Mouse (Mus musculus) heart, postnatal 10 days (tissue): Measurements from ENCODE around the gene Prtn3. TPM values are rescaled to one million over a fixed set of nuclear protein-coding genes. Genes with fewer than 3 reads are reported as not detected.

Experiments
- DNase-seq, 2 experiments: peaks; one replicate each; pipeline ENCODE4 v3.0.0; 2021
- intact Hi-C: fragments of 180-260 bp; cut with DNase I; formaldehyde crosslinking; loops from one replicate; pipeline ENCODE4 v1.15.1; 2025
- total RNA-seq, 2 experiments: library from RNA; stranded (reverse); gene quantifications; 2 replicates each; pipeline ENCODE4 v1.2.3; 2021

The Prtn3 gene
- under 1 TPM in 1 of 2 experiments, not detected in 1; 0.55 TPM for total RNA-seq

DNA sequence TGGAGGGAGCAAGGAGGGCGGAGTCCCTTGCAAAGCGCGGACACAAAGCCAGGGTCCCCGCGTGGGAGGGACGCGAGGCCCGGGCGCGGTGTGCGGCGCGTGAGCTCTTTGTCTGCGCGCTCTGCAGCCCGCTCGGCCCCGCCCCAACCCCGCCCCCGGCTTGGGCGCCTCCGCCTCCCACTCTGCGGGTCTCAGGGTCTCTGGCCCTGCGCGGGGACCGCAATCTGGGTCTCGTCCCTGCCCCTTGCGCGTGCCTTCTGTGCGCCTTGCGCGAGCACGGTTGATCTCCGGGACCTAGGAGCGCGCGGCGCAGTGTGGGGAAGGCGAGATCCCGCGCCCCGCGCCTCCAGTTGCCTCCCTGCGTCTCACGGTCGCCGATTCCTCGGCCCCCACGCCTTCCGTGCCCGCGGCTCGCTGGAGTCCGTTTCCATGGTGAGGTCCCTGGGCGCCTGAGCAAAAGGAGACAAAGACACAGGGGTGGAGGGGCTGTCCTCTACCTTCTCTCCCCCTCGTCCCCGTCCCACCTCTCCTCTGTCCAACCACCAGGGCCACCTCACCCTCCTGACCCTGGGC, at the start of gene Prtn3, which contains the start of gene Plppr3:
Gene Prtn3, plus strand, starts transcription at position 187 of the 573 bp plus-strand sequence.
Gene Plppr3, minus strand, starts transcription at position 345 of the 573 bp plus-strand sequence.
- DNase-seq, result no peak
- intact Hi-C loops, result no loop called here

DNA sequence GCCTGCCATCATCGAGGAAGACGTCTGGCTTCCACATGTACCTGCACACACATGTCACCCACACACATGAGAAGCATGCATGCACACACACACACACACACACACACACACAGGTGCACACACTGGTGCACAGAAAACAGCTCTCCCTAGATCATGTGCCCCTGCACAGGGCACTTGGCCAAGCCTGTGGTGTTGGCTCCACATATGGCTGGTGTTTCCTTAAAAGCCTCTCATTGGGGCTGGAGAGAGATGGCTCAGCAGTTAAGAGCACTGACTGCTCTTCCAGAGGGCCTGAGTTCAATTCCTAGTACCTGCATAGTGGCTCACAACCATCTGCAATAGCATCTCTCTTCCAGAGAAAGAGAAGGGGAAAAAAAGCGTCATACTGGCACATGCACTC, 42.7 kb upstream of the Prtn3 start:
- intact Hi-C loops, result loop anchor here (5.0 kb wide), 1 partner anchor 36 kb away; no protein-coding TSS in a partner anchor
- no peak for DNase-seq

DNA sequence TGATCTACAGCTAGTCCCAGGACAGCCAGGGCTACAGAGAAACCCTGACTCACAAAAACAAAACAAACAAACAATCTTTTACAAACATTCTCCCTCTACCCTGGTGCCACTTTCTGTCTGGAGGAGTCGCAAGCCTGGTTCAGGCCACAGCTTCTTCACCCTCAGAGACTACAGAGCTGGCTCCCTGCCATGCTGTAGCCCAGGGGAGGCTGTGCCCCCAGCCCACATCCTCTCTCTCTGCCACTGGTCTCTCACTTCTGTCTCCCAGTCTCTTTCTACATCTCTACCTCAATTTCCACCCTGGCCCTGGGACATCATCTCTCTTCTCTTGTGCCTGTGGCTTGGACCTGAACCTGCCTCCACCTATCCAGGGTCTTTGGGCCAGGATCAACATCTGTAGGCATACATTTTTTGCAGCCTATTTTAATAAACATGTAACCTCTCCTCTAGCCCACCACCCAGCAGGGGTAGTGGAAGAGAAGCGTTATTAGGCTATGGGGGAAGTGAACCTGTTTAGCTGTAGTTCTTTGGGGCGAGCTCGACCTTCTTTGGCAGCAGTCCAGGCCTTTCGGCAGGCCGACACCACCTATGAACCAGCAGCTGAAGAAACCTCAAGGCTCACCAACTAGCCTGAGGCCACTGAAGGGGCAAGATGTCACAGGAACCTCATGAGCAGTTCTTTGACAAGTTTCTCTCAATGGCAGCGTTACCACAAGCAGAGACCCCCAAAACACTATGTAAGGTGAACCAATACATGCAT, 42.1 kb upstream of the Prtn3 start:
- intact Hi-C loops, result loop anchor here (5.0 kb wide), 1 partner anchor 35 kb away; no protein-coding TSS in a partner anchor
- no peak for DNase-seq

DNA sequence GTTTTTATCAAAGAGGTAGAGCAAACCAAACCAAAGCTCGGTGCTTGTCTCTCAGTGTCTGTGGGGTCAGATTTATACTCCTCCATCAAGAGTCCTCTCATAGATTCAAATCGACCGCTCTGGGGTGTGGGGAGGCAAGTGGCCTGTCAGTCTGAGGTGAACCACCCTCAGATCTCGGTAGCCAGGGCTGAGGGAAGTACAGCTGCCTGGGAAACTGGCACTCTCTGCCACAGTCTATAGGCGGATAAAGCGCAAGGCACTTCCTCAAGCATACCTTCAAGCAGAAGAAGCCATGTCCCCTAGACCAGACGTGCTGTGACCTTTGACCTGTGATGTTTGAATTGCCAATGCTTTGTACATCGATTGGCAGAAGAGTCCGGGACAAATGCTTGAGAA, 41.5 kb upstream of the Prtn3 start:
- intact Hi-C loops, result loop anchor here (5.0 kb wide), 1 partner anchor 35 kb away; no protein-coding TSS in a partner anchor
- DNase-seq, result no peak

DNA sequence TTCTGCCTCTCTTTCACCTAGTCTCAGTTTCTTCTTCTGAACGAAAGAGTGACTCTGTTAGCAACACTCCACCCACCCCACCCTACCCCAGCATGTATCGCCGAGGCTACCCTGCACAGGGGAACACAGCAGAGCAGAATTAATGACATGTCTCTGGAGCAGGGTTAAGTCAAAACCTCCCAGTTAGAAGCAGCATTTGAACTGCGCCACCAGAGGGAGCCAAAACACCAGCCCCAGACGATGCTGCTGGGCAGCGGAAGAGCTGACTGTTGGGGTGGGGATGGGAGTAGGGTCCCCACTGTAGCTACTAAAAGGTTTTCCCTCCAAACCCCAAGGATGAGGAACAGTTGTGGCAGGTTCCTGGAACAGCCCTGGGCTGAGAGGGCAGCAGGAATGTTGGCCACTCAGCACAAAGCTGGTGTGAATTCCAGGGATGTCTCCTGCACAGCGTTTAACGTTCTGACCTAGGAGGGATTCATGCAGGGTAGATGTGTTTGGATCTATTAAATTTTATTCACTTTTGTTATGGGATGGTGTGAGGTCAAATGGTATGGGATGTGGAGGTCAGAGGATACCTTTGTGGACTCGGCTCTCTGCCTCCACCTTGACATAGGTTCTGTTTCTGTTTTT, 39.4 kb upstream of the Prtn3 start:
- peak; percentile 81 to 88 for DNase-seq
- intact Hi-C loops, result loop anchor here (1.0 to 5.0 kb wide), 4 partner anchors 32 to 124 kb away; no protein-coding TSS in a partner anchor

DNA sequence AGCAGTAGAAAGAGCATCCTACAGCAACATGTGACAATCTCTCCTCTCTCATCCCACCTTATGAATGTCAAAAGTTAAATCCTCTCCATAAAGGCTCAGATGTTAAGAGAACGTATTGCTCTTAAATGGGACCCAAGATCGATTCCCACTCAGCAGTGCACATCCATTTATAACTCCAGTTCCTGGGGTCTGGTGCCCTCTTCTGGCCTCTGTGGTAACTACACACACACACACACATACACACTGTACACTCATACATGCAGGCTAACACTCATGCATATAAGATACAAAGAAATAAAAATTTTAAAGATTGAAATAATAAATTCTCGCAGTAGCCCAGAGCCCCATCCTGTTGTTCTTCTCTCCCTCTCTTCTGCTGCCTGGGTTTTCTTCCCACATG, 37.4 kb upstream of the Prtn3 start:
- intact Hi-C loops, result loop anchor here (5.0 kb wide), 1 partner anchor 45 kb away; no protein-coding TSS in a partner anchor
- DNase-seq, result no peak

DNA sequence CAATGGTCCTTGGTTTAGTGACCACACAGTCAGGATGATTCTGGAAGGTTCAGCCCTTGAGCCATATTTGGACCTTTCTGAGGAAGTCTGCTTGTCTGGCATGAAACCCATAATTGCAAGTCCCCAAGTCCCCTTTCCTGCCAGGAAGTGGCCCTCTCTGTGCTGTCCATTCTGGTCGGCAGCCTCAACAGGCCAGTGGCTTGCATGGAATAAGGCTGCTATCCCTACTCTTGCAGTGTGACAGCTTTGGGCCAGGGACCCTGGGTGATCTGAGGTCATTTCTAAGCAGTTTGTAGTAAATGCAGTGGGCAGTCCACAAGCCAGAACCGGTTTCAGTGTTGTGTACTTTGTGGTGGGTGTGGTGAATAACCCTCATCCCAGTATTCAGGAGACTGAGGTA, 36.1 kb upstream of the Prtn3 start:
- intact Hi-C loops, result loop anchor here (5.0 kb wide), 1 partner anchor 44 kb away; no protein-coding TSS in a partner anchor
- DNase-seq, result no peak

DNA sequence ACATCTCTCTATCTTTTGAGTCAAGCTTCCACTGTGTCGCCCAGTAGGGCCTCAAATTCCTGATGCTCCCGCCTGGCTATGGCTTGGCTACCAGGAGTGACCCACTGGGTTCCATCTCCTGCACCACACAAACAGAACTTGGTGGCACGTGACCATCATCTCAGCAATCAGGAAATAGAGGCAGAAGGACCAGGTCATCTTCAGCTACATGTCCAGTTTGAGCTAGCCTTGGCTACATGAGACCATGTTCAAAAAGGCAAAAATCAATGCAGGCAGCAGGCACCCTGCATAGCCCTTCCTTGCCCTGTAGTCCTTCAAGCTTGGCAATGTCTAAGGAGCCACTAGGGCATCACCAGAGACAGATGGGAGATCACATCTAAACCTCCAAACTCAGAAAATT, 34.2 kb upstream of the Prtn3 start:
- DNase-seq, result no peak
- intact Hi-C loops, result no loop called here

DNA sequence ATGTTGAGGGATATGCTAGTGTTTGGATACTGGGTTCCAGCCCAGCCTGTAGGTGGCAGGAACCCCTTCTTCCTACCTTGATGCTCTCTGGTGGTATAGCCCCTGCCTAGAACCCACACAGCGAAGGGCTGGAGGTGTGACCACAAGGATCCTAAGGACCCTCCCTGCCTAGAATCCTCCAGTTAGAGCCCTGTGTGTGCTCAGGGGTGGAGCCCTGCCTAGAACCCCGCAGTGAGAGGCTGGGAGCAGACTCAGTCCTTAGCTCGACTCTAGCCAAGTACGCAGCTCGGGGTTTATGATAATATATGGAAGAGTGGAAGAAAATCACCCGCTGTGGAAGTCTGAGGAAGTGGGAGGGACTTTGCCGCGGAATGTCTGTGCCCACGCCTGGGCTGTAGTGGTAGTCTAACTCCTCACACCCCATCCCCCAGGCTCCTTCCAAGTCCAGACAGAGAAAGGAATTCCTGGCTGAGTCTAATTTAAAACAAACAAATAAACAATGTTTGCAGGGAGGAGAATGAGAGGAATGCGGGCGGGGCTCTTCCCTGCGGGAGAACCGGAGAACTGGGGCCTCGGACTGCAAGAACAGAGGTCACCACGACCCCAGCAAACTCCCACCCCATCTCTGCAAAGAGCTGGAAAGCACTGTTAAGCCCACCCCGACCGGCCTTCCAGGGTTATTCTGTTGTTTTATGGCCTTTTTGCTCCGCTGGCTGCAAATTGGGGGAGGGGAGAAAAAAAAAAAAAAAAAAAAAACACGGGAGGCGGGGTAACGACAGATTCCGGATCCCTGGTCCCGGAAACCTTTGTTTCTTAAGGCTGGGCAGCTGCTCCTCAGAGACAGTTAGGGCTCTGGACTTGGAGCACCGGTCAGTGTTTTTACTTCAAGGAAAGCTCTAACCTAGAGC, 33.4 kb upstream of the Prtn3 start:
- peak; percentile 75 to 81 for DNase-seq
- intact Hi-C loops, result loop anchor here (1.0 kb wide), 1 partner anchor 12 kb away; no protein-coding TSS in a partner anchor

DNA sequence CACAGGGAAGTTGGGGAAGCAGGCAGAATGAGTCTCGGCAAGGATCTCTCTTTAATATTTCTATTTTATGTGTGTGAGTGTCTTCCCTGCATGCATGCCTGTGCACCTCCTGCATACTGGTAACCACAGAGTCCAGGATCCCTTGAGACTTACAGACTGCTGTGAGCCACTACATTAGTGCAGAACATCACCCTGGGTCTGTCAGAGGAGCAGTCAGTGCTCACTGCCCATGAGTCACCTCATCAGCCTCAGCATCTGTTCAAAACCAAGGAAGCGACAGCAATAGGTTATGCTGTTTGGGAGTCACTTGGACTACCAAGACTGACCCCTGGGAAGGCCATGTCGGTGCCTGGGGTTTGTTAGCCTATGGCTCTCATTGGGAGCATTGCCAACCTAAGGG, 32.0 kb upstream of the Prtn3 start:
- DNase-seq, result no peak
- intact Hi-C loops, result no loop called here

DNA sequence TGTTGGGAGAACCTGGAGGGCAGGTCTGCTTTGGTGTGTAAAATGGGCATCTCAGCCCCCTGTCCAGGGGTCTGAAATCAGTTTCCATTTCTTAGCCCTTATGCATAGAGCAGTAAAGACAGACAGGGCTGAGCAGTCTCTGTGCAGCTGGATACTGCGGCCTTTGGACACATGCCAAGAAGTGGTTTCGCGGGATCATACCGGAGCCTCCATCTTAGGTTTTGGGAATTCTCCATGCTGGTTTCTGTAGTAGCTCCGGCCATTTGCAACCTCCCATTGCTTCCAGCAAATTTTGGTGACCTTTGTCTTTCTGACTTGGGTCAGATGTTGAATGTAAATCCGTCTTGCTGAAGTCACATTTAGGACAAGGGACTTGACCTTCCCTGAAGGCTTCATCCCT, 30.8 kb upstream of the Prtn3 start:
- intact Hi-C loops, result no loop called here
- DNase-seq, result no peak

DNA sequence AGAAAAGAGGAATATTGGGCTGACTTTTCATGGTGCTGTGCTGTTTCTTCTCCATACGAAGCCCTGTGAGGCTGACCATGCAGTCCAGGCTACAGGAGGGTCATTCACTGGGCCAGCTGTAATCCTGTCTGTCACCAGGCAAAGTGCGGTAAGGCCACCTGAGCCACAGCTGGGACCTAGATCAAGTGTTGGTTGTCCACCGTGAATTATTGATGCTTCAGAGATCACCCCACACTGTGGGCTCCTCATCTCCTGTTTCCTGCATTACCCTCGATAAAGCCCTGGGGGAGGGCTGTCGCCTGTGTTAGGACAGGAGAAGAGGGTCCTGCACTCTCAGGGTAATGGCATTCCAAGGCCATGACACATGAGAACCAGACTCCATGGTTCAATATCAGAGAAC, 27.7 kb upstream of the Prtn3 start:
- intact Hi-C loops, result no loop called here
- no peak for DNase-seq

DNA sequence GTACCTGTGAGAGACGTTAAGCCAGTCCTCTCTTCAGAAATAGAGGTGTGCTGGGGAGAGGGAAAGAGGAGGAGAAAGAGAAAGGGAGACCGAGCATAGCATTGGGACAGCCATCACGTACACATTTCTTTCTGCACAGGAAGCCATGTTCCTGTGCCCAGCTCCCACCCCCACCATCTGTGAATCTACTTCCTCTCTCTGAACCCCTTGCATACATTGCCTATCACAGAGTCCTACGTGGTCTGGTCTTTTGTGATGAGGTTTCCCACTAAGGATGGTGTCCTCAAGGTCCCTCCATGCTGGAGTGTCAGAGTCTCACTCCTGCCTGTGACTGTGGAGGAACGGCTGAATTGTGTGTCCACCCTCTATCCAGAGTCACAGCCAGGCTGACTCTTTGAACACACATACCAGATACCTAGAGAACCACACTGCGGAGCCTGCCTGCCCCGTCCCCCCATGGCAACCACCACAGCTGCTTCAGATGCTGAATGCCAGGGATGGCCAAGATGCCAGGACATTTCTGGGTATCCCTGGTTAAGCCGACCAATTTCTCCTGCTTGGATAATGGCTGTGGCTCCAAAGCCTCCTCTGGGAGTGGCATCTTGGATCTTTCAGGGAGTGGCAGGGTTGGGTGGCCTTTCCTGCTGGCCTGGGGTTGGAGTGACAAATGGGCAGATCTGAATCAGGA, 24.2 kb upstream of the Prtn3 start:
- no peak for DNase-seq
- intact Hi-C loops, result no loop called here

DNA sequence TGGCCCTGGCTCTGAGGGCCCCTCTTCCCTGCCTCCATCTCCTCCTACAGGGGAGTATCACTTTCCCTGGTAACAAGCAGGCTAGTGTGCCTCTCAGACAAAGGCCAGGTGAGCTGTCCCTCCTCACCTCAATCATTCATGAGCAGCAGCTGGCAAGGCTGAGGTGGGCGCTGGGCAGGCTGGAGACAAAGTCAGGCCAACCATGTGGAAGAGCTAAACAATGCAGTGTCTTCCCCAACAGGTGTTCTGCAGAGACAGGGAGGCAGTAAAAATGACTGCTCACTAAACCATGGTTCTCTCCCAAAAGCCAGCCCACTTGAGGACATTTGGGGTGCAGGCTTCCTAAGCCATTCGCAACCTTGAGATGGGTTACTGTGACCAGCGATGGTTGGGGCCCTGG, 22.6 kb upstream of the Prtn3 start:
- intact Hi-C loops, result no loop called here
- no peak for DNase-seq

DNA sequence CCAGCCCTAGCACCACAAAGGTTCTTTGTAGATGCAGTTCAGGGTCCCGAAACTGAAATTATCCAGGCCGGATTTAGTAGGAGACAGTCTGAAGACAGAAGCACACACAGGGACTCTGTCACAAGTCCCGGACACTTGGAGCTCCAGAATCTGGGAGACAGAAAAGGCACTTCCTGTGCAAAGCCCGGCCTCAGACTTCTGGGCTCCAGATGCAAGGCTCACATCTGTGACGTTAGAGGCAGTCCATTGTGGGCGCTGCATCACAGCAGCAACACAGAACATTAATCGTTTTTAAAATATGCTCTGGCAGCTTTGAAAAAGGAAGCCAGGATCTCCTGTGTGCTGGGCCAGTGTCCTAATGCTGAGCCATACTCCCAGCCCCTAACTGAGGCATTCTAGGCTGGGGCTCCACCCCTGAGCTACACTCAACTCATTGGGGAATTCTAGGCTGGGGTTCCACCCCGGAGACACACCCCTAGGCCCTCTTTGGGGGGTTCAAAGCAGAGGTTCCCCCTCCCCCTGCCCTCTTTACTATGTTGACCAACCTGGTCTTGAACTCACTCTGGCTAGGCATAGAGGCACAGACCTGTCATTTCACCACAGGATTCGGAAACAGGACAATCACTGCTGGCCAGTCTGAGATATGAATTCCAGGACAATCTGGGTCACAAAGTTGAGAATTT, 22.0 kb upstream of the Prtn3 start:
- intact Hi-C loops, result no loop called here
- peak; percentile 68 for DNase-seq

DNA sequence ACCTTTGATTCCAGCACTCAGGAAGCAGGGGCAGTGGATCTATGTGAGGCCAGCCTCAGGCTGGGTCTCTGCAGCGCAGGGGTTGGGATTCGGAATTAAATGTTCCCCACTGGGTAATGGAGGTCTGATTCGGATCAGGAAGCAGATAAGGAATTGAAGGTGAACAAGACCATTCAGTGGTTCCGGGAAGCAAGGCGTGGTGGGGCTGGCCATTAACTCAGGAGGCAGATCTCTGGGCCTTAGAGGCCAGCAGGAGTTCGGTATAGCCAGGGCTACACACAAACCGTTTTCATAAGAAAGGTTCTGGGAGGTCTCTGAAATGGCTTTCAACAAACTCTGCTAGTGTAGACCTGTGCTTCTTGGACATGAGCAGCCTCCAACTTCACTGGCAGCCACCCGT, 21.4 kb upstream of the Prtn3 start:
- no peak for DNase-seq
- intact Hi-C loops, result loop anchor here (1.0 kb wide), 1 partner anchor 12 kb away; no protein-coding TSS in a partner anchor

DNA sequence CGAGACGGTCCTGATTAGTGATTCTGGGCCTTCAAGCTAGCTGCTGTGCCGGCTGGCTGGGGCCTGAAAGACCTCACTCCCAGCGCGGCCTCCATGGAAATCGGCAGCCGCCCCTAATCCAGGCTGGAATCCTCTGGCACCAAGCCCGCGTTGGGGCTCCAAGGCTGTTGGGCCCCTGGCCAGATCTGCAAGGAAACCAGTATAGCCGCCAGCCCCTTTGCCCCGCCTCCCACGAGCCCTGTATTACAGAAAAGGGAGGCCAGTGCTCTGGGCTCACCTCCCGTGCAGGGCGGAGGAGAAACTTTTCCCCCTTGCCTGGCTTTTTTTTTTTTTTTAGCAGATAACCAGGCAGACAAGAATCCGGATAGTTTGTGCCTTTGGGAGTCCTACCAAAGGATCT, 20.9 kb upstream of the Prtn3 start:
- DNase-seq, result peak; percentile 99
- intact Hi-C loops, result loop anchor here (1.0 kb wide), 1 partner anchor 12 kb away; no protein-coding TSS in a partner anchor

DNA sequence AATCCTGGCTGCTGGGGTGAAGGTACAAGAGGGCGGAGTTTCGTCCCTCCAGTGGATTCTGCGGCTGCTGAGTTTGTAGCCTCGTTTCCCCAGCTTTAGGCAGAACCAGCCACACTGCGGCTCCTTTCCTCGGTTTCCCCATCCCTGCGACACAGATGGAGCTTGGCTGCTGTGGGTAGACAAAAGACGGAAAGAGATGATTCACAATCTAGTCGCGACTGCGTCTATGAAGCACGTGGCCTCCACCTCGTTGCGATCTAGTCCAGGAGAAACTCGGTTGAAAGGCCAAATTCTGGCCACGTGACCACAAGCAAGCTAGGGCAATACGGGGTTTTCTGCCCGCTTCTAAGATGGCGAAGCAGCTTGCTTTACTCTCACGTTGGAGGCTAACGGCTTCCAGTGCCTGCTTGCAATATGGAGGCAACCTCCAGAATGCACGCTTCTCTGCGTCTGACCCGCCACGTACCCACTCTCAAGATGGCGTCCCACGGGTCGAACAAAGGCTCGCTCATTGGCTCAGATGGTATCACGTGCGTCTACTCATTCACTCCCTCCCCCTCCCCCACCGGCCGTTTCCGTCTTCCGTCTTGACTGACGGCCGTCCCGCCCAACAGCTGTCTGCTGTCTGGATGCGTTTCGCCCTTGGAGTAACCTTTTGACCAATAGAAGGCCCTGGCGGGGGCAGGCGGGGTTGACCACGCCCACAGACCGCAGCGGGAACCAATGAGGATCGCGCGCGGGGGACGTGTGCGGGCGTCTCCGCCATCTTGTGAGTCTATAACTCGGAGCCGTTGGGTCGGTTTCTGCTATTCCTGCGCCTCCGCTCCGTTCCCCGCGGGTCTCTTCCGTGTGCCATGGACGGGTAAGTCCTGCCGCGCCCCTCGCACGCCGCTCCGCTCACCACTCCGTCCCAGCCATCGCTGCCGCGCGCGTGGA, 20.1 kb upstream of the Prtn3 start, which contains the start of gene Ptbp1:
Gene Ptbp1, plus strand, starts transcription at position 568 of the 936 bp plus-strand sequence.
- peak; percentile 99 to 100 for DNase-seq
- intact Hi-C loops, result loop anchor here (1.0 kb wide), 1 partner anchor 13 kb away; no protein-coding TSS in a partner anchor
